Mouse (Mus musculus): Measurements from ENCODE around the gene Pard3. TPM values are rescaled to one million over a fixed set of nuclear protein-coding genes. Genes with fewer than 3 reads are reported as not detected.

The Pard3 gene
- total and polyA plus RNA-seq, 3 experiments, result 0.51 to 1.3 (median 0.94) TPM

DNA sequence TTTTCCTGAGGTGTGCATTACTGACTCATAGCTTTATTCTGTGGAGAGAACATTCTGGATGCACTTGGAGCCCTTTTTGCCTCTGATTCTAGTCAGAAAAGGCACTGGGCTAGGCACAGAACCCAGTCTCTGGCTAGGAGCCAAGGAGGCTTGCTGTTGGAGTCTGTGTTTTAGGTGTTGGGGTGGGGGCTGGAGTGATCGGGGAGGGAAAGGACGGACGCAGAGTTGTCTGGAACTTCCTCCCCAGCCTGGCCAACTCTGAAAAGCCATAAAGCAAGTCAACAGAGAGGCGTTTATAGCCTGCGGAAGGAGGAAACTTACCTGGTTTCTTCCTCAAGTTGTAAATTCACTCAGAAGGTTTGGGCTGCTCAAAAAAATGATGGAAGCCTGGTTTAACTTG, 70.6 kb downstream of the Pard3 start:
- Histone ChIP-seq H3K27me3 (replicated peaks) (no peaks in the 10 kb centered on the region), H3K4me2 (ENCODE audit: insufficient read depth, low read depth, poor library complexity, severe bottlenecking) (no peak overlapping the region), H3K36me3 (replicated peaks in 1 of 2; ENCODE audit: control insufficient read depth in 1 of 2, insufficient read depth in 1 of 2, low read length in 1 of 2) (no peaks in the 10 kb centered on the region), H3K4me3 (replicated peaks in 1 of 3; ENCODE audit: low read depth in 2 of 3, low read length in 2 of 3, poor library complexity in 1 of 3) (no peak overlapping the region), H3K9ac (ENCODE audit: insufficient read depth, low read depth) (no peak overlapping the region), H3K79me2 (replicated peaks; ENCODE audit: control insufficient read depth, extremely low read depth, insufficient read depth, poor library complexity, severe bottlenecking) (no peaks in the 10 kb centered on the region), H3K27ac (ENCODE audit: insufficient read depth, low read depth) (no peak overlapping the region), H3K9me3 (replicated peaks; ENCODE audit: low read length) (no peaks in the 10 kb centered on the region), H3K4me1 (ENCODE audit: control insufficient read depth in 1 of 2, insufficient read depth in 2 of 2) (0 out of 4 replicates have a peak, but pooled peaks cover 0 to 5% of the 10 kb centered on the region in 2 experiments)
- dilution Hi-C loops (cut with MboI; ENCODE audit: extremely low pct_ligation_motif_present, extremely low pct_unique_long_range_greater_than_20kb, low sequenced_read_pairs) (no loop called here), in situ Hi-C loops (cut with MboI; ENCODE audit: low pct_ligation_motif_present, low pct_unique_long_range_greater_than_20kb, low sequenced_read_pairs) (loop anchor here (25.0 kb wide), 1 partner anchor 647 kb away; the partner anchor contains the start of gene Tarbp1)
- no peak for TF ChIP-seq PAX5 (IDR thresholded peaks at IDR 0.05; ENCODE audit: low read length)
- no peak for TF ChIP-seq CTCF (conservative IDR thresholded peaks at IDR 0.05 in 1 of 2, IDR thresholded peaks at IDR 0.05 in 1 of 2; ENCODE audit: low read depth in 2 of 2, low read length in 2 of 2)
- TF ChIP-seq JUND (conservative IDR thresholded peaks at IDR 0.05; ENCODE audit: low read depth, low read length), result no peak
- no peak for TF ChIP-seq ELF1 (IDR thresholded peaks at IDR 0.05; ENCODE audit: low read depth, low read length)
- TF ChIP-seq ZNF384 (IDR thresholded peaks at IDR 0.05; ENCODE audit: low read depth, low read length), result no peak
- no peak for TF ChIP-seq TBP (conservative IDR thresholded peaks at IDR 0.05; ENCODE audit: low read depth, low read length)
- TF ChIP-seq UBTF (IDR thresholded peaks at IDR 0.05; ENCODE audit: low read depth, low read length), result no peak
- TF ChIP-seq SMC3 (IDR thresholded peaks at IDR 0.05; ENCODE audit: low read depth, low read length), result no peak
- TF ChIP-seq MAZ (IDR thresholded peaks at IDR 0.05; ENCODE audit: low read depth, low read length), result no peak
- TF ChIP-seq POLR2AphosphoS2 (IDR thresholded peaks at IDR 0.05; ENCODE audit: low read depth, low read length), result no peak
- TF ChIP-seq NRF1 (IDR thresholded peaks at IDR 0.05; ENCODE audit: low read depth, low read length), result no peak
- TF ChIP-seq GABPA (IDR thresholded peaks at IDR 0.05; ENCODE audit: insufficient replicate concordance, low read depth, low read length), result no peak
- TF ChIP-seq MAX (IDR thresholded peaks at IDR 0.05; ENCODE audit: low read length), result no peak
- no peak for TF ChIP-seq MAFK (IDR thresholded peaks at IDR 0.05; ENCODE audit: insufficient replicate concordance, low read length)
- TF ChIP-seq NELFE (IDR thresholded peaks at IDR 0.05; ENCODE audit: low read depth, low read length), result no peak
- DNase-seq (ENCODE audit: extremely low read depth), result no peak

- dilution Hi-C loops (cut with MboI; ENCODE audit: extremely low pct_ligation_motif_present, extremely low pct_unique_long_range_greater_than_20kb, low sequenced_read_pairs), result no loop called here
- in situ Hi-C loops (cut with MboI; ENCODE audit: low pct_ligation_motif_present, low pct_unique_long_range_greater_than_20kb, low sequenced_read_pairs), result loop anchor here (25.0 kb wide), 1 partner anchor 649 kb away; the partner anchor contains the start of gene Tarbp1
- Histone ChIP-seq H3K79me2 (replicated peaks; ENCODE audit: control insufficient read depth, extremely low read depth, insufficient read depth, poor library complexity, severe bottlenecking) (no peaks in the 10 kb centered on the region), H3K9me3 (replicated peaks; ENCODE audit: low read length) (no peaks in the 10 kb centered on the region), H3K4me2 (ENCODE audit: insufficient read depth, low read depth, poor library complexity, severe bottlenecking) (no peak overlapping the region), H3K27ac (ENCODE audit: insufficient read depth, low read depth) (no peak overlapping the region), H3K27me3 (replicated peaks) (no peaks in the 10 kb centered on the region), H3K4me3 (replicated peaks in 1 of 3; ENCODE audit: low read depth in 2 of 3, low read length in 2 of 3, poor library complexity in 1 of 3) (no peak overlapping the region), H3K4me1 (ENCODE audit: control insufficient read depth in 1 of 2, insufficient read depth in 2 of 2) (0 out of 4 replicates have a peak, but pooled peaks cover 0 to 5% of the 10 kb centered on the region in 2 experiments), H3K9ac (ENCODE audit: insufficient read depth, low read depth) (no peak overlapping the region), H3K36me3 (replicated peaks in 1 of 2; ENCODE audit: control insufficient read depth in 1 of 2, insufficient read depth in 1 of 2, low read length in 1 of 2) (no peaks in the 10 kb centered on the region)
- TF ChIP-seq BHLHE40 (IDR thresholded peaks at IDR 0.05; ENCODE audit: low read depth, low read length) (no peak), MEF2A (IDR thresholded peaks at IDR 0.05; ENCODE audit: borderline replicate concordance, low read depth, low read length) (no peak), POLR2AphosphoS2 (IDR thresholded peaks at IDR 0.05; ENCODE audit: low read depth, low read length) (no peak), UBTF (IDR thresholded peaks at IDR 0.05; ENCODE audit: low read depth, low read length) (no peak), USF1 (IDR thresholded peaks at IDR 0.05; ENCODE audit: low read depth, low read length) (no peak), SMC3 (IDR thresholded peaks at IDR 0.05; ENCODE audit: low read depth, low read length) (no peak), POLR2A (IDR thresholded peaks at IDR 0.05; ENCODE audit: low read depth, low read length) (no peak), USF2 (conservative IDR thresholded peaks at IDR 0.05; ENCODE audit: low read depth, low read length) (no peak), MAFK (IDR thresholded peaks at IDR 0.05; ENCODE audit: insufficient replicate concordance, low read length) (no peak), CTCF (conservative IDR thresholded peaks at IDR 0.05 in 1 of 2, IDR thresholded peaks at IDR 0.05 in 1 of 2; ENCODE audit: low read depth in 2 of 2, low read length in 2 of 2) (no peak), KAT2A (IDR thresholded peaks at IDR 0.05; ENCODE audit: insufficient replicate concordance, low read length) (no peak), EP300 (IDR thresholded peaks at IDR 0.05; ENCODE audit: low read length) (no peak), ZMIZ1 (IDR thresholded peaks at IDR 0.05; ENCODE audit: low read depth, low read length) (no peak)
- no peak for DNase-seq (ENCODE audit: extremely low read depth)
Observed at GRCm38 (mm10) chr8:127136201-127136600, 72.5 kb downstream of the Pard3 start.
